Mouse (Mus musculus): Measurements from ENCODE around the gene Cyp2d9. TPM values are rescaled to one million over a fixed set of nuclear protein-coding genes. Genes with fewer than 3 reads are reported as not detected.
"Not testable (repeated sequence)": the region's sequence is repeated elsewhere in the genome, so short reads cannot be mapped to it uniquely, and the experiment has no call there.

The Cyp2d9 gene
- polyA plus RNA-seq (2015; fragmentation: Nextera tagmentation; extraction: Ambion mirVana): not detected in 2 replicates

- no peak for ATAC-seq (ENCODE audit: low read depth)
- no peak within 1 kb of the TSS for H3K4me2 ChIP-seq (ENCODE audit: low read depth, low read length)
- H3K4me3 ChIP-seq (ENCODE audit: low read length): no peak within 1 kb of the TSS
- no peaks in the 10 kb centered on the region for H3K36me3 ChIP-seq (ENCODE audit: control insufficient read depth, insufficient read depth, low read length)
- H3K27me3 ChIP-seq (ENCODE audit: control insufficient read depth, insufficient read depth, low read depth, low read length): no peaks in the 10 kb centered on the region
- no peaks in the 10 kb centered on the region for H3K4me1 ChIP-seq (replicated peaks; ENCODE audit: control insufficient read depth, insufficient read depth, low read length)
- no peak within 1 kb of the TSS for H3K9ac ChIP-seq (ENCODE audit: low read length)
- H3K9me3 ChIP-seq (ENCODE audit: control insufficient read depth, low read length): peaks cover 3% of the 10 kb centered on the region; the same call in 1 of the 2 replicates
- H3K27ac ChIP-seq (ENCODE audit: low read length): no peak within 1 kb of the TSS
Measured at GRCm38 (mm10) chr15:82433137-82433536, at the start of gene Cyp2d9. TSS of gene Cyp2d9 (plus strand) at chr15:82433437.

GRCm38 (mm10) chr15:82385729-82386128, 47.5 kb upstream of the Cyp2d9 start:
- WGBS: 88% methylated on average over 2 of the region's 2 CpGs
- peaks cover 3% of the 10 kb centered on the region for H3K4me1 ChIP-seq (replicated peaks; ENCODE audit: control insufficient read depth, insufficient read depth, low read length)
- H3K9me3 ChIP-seq (ENCODE audit: control insufficient read depth, low read length): no peaks in the 10 kb centered on the region
- no peak overlapping the region for H3K4me3 ChIP-seq (ENCODE audit: low read length)
- H3K9ac ChIP-seq (ENCODE audit: low read length): no peak overlapping the region
- H3K36me3 ChIP-seq (ENCODE audit: control insufficient read depth, insufficient read depth, low read length): no peaks in the 10 kb centered on the region
- no peak overlapping the region for H3K4me2 ChIP-seq (ENCODE audit: low read depth, low read length)
- no peak overlapping the region for H3K27ac ChIP-seq (ENCODE audit: low read length)
- H3K27me3 ChIP-seq (ENCODE audit: control insufficient read depth, insufficient read depth, low read depth, low read length): no peaks in the 10 kb centered on the region
- ATAC-seq (ENCODE audit: low read depth): no peak

- 88% methylated on average over 9 of the region's 10 CpGs for WGBS
- not testable (repeated sequence) for H3K9ac ChIP-seq (ENCODE audit: low read length); H3K36me3 ChIP-seq (ENCODE audit: control insufficient read depth, insufficient read depth, low read length); H3K27me3 ChIP-seq (ENCODE audit: control insufficient read depth, insufficient read depth, low read depth, low read length); H3K4me3 ChIP-seq (ENCODE audit: low read length); H3K9me3 ChIP-seq (ENCODE audit: control insufficient read depth, low read length); H3K27ac ChIP-seq (ENCODE audit: low read length); H3K4me2 ChIP-seq (ENCODE audit: low read depth, low read length); ATAC-seq (ENCODE audit: low read depth); H3K4me1 ChIP-seq (replicated peaks; ENCODE audit: control insufficient read depth, insufficient read depth, low read length)
Measured at GRCm38 (mm10) chr15:82389916-82390315, 43.3 kb upstream of the Cyp2d9 start.

DNA sequence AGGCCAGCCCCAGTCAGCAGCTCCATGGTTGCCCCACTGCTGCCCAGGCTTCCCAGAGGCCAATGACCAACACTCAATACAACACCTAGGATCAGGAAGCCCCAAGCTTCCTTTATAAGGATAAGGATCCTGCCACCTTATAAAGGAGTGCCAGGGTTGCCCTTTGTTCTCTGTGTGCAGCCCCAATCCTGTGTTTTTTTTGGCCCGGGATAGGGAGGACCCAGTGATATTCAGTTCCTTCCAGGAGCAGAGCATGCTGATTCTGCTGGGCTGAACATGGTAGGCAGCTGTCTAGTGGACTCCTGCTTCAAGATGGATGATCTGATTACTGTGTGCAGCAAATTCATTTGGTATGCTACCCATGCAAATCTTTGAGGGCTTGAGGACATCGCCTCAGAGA, 39.3 kb upstream of the Cyp2d9 start, which contains the start of gene Cyp2d11:
Gene Cyp2d11, minus strand, starts transcription at position 101 of the 400 bp plus-strand sequence.
- not testable (repeated sequence) for H3K4me1 ChIP-seq (replicated peaks; ENCODE audit: control insufficient read depth, insufficient read depth, low read length); H3K9ac ChIP-seq (ENCODE audit: low read length); H3K27ac ChIP-seq (ENCODE audit: low read length); H3K4me2 ChIP-seq (ENCODE audit: low read depth, low read length); H3K4me3 ChIP-seq (ENCODE audit: low read length); H3K27me3 ChIP-seq (ENCODE audit: control insufficient read depth, insufficient read depth, low read depth, low read length); H3K9me3 ChIP-seq (ENCODE audit: control insufficient read depth, low read length); ATAC-seq (ENCODE audit: low read depth); H3K36me3 ChIP-seq (ENCODE audit: control insufficient read depth, insufficient read depth, low read length)
- WGBS: 92% methylated on average over 2 of the region's 2 CpGs

DNA sequence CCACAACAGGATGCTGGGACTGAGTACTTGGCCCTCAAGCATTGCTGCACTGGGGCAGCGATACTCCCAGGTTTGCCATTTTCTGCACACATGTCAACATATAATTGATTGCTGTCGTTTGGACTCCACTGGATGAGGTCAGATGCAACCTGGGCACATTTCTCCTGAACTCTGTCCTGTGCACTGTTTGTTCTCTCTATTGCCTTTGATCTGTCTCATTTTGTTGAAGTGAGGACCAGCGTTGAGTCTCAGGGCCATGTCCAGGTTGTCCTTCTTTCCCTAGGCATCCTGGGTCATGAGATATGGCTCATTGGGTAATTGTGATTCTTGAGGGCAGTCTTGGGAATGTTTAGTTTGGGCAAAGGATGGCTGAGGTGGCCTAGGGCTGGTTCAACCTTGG, 37.3 kb upstream of the Cyp2d9 start:
- not testable (repeated sequence) for H3K27me3 ChIP-seq (ENCODE audit: control insufficient read depth, insufficient read depth, low read depth, low read length); H3K27ac ChIP-seq (ENCODE audit: low read length); H3K9me3 ChIP-seq (ENCODE audit: control insufficient read depth, low read length); H3K4me3 ChIP-seq (ENCODE audit: low read length); ATAC-seq (ENCODE audit: low read depth); H3K36me3 ChIP-seq (ENCODE audit: control insufficient read depth, insufficient read depth, low read length); H3K4me2 ChIP-seq (ENCODE audit: low read depth, low read length); H3K4me1 ChIP-seq (replicated peaks; ENCODE audit: control insufficient read depth, insufficient read depth, low read length); H3K9ac ChIP-seq (ENCODE audit: low read length)
- 66% methylated on average over 3 of the region's 3 CpGs for WGBS

DNA sequence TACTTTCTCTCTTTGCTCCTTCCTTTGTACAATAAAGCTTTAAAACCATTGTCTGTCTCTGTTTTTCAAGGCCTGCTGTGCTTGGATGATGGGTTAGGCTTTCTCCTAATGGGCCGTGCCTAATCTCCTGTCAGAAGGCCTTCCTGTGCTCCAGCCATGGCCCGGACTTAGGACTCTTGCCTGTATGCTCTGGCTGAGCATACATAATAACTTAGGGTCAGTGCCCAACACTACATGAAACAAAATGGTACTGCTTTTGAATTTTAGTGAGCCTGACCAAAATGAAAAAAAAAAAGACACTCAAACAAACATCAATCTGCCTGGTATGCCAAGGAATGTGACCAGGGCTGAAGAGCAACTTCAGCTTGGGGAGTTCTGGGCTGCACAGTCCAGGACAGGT, 31.7 kb upstream of the Cyp2d9 start:
- no peak overlapping the region for H3K9ac ChIP-seq (ENCODE audit: low read length)
- no peak overlapping the region for H3K27ac ChIP-seq (ENCODE audit: low read length)
- no peaks in the 10 kb centered on the region for H3K4me1 ChIP-seq (replicated peaks; ENCODE audit: control insufficient read depth, insufficient read depth, low read length)
- no peaks in the 10 kb centered on the region for H3K36me3 ChIP-seq (ENCODE audit: control insufficient read depth, insufficient read depth, low read length)
- no peaks in the 10 kb centered on the region for H3K27me3 ChIP-seq (ENCODE audit: control insufficient read depth, insufficient read depth, low read depth, low read length)
- ATAC-seq (ENCODE audit: low read depth): no peak
- WGBS: 62% methylated on average over 2 of the region's 2 CpGs
- H3K4me2 ChIP-seq (ENCODE audit: low read depth, low read length): no peak overlapping the region
- no peak overlapping the region for H3K4me3 ChIP-seq (ENCODE audit: low read length)
- no peaks in the 10 kb centered on the region for H3K9me3 ChIP-seq (ENCODE audit: control insufficient read depth, low read length)

DNA sequence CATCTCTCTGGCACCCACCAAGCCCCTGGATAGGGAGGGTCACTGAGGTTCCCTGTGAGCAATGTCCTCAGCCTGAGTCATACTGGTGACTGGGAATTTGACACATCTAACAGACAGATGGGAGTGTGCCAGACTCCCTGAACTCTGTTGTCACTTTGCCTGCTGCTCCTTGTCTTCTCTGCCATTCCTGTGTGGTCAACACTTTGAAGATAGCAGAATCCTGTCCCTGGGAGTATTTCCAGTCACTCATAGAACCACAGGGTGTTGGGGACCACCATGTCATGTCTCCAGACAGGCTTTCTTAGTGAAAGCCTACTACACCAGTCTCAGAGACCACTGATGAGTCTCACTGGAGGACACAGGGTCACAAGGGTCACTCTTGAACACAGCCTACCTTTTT, 31.1 kb upstream of the Cyp2d9 start:
- Histone ChIP-seq H3K9me3 (ENCODE audit: control insufficient read depth, low read length) (no peaks in the 10 kb centered on the region), H3K27ac (ENCODE audit: low read length) (no peak overlapping the region), H3K4me1 (replicated peaks; ENCODE audit: control insufficient read depth, insufficient read depth, low read length) (no peaks in the 10 kb centered on the region), H3K4me2 (ENCODE audit: low read depth, low read length) (no peak overlapping the region), H3K27me3 (ENCODE audit: control insufficient read depth, insufficient read depth, low read depth, low read length) (no peaks in the 10 kb centered on the region), H3K9ac (ENCODE audit: low read length) (no peak overlapping the region), H3K36me3 (ENCODE audit: control insufficient read depth, insufficient read depth, low read length) (no peaks in the 10 kb centered on the region), H3K4me3 (ENCODE audit: low read length) (no peak overlapping the region)
- no peak for ATAC-seq (ENCODE audit: low read depth)

GRCm38 (mm10) chr15:82402741-82403140, 30.5 kb upstream of the Cyp2d9 start:
- ATAC-seq (ENCODE audit: low read depth): no peak

GRCm38 (mm10) chr15:82403606-82404005, 29.6 kb upstream of the Cyp2d9 start:
- Histone ChIP-seq H3K27me3 (ENCODE audit: control insufficient read depth, insufficient read depth, low read depth, low read length) (no peaks in the 10 kb centered on the region), H3K4me1 (replicated peaks; ENCODE audit: control insufficient read depth, insufficient read depth, low read length) (no peaks in the 10 kb centered on the region), H3K9me3 (ENCODE audit: control insufficient read depth, low read length) (no peaks in the 10 kb centered on the region), H3K36me3 (ENCODE audit: control insufficient read depth, insufficient read depth, low read length) (no peaks in the 10 kb centered on the region), H3K27ac (ENCODE audit: low read length) (no peak overlapping the region), H3K4me3 (ENCODE audit: low read length) (no peak overlapping the region), H3K9ac (ENCODE audit: low read length) (no peak overlapping the region), H3K4me2 (ENCODE audit: low read depth, low read length) (no peak overlapping the region)
- ATAC-seq (ENCODE audit: low read depth): no peak
- WGBS: 90% methylated on average over 9 of the region's 9 CpGs

More at GRCm38 (mm10) chr15:82402741-82403140, 30.5 kb upstream of the Cyp2d9 start:
- Histone ChIP-seq H3K4me2 (ENCODE audit: low read depth, low read length) (no peak overlapping the region), H3K27me3 (ENCODE audit: control insufficient read depth, insufficient read depth, low read depth, low read length) (no peaks in the 10 kb centered on the region), H3K4me3 (ENCODE audit: low read length) (no peak overlapping the region), H3K36me3 (ENCODE audit: control insufficient read depth, insufficient read depth, low read length) (no peaks in the 10 kb centered on the region), H3K27ac (ENCODE audit: low read length) (no peak overlapping the region), H3K4me1 (replicated peaks; ENCODE audit: control insufficient read depth, insufficient read depth, low read length) (no peaks in the 10 kb centered on the region), H3K9ac (ENCODE audit: low read length) (no peak overlapping the region), H3K9me3 (ENCODE audit: control insufficient read depth, low read length) (no peaks in the 10 kb centered on the region)
- 88% methylated on average over 6 of the region's 6 CpGs for WGBS

- 74% methylated on average over 3 of the region's 3 CpGs for WGBS
- ATAC-seq (ENCODE audit: low read depth): no peak
- Histone ChIP-seq H3K4me2 (ENCODE audit: low read depth, low read length) (no peak overlapping the region), H3K4me1 (replicated peaks; ENCODE audit: control insufficient read depth, insufficient read depth, low read length) (no peaks in the 10 kb centered on the region), H3K36me3 (ENCODE audit: control insufficient read depth, insufficient read depth, low read length) (no peaks in the 10 kb centered on the region), H3K9ac (ENCODE audit: low read length) (no peak overlapping the region), H3K4me3 (ENCODE audit: low read length) (no peak overlapping the region), H3K27me3 (ENCODE audit: control insufficient read depth, insufficient read depth, low read depth, low read length) (no peaks in the 10 kb centered on the region), H3K9me3 (ENCODE audit: control insufficient read depth, low read length) (no peaks in the 10 kb centered on the region), H3K27ac (ENCODE audit: low read length) (no peak overlapping the region)
Measured at GRCm38 (mm10) chr15:82404163-82404562, 29.1 kb upstream of the Cyp2d9 start.

Data from lung, embryonic 16.5 days (tissue).